Comparison of ENCODE assay signal across 8 mouse cellular contexts in genomic region chr17:3557331-3558311, GRCm38 (mm10). TPM values are rescaled to one million over a fixed set of nuclear protein-coding genes. Genes with fewer than 3 reads are reported as not detected.
DNase-seq lines count a peak whose midpoint lies in the region; ATAC-seq and TF ChIP-seq lines count a peak whose summit lies in the region.

Tfb1m (minus strand) TSS chr17:3557781.

- no peaks in the 10 kb centered on the region for H3K27me3 ChIP-seq in embryonic facial prominence, embryonic 13.5 days
- no peaks in the 10 kb centered on the region for H3K27me3 ChIP-seq in kidney, adult 2 months (replicated peaks; ENCODE audit: control insufficient read depth, insufficient read depth, low read length)
- H3K27me3 ChIP-seq in limb, embryonic 12.5 days, result no peaks in the 10 kb centered on the region
- H3K27me3 ChIP-seq in midbrain, embryonic 15.5 days (replicated peaks), result no peaks in the 10 kb centered on the region
- H3K27me3 ChIP-seq in spleen, adult 2 months (ENCODE audit: control insufficient read depth, insufficient read depth, low read length), result no peaks in the 10 kb centered on the region

- ATAC-seq in embryonic facial prominence, embryonic 13.5 days (ENCODE audit: insufficient number of reproducible peaks, insufficient read depth, low FRiP score, low TSS enrichment, low read depth), result peak; percentile 100
- ATAC-seq in limb, embryonic 12.5 days (ENCODE audit: insufficient number of reproducible peaks, insufficient read depth, low FRiP score, low TSS enrichment, low read depth), result peak; percentile 100
- ATAC-seq in midbrain, embryonic 15.5 days (replicated peaks), result peak; percentile 100

- H3K36me3 ChIP-seq in embryonic facial prominence, embryonic 13.5 days, result no peaks in the 10 kb centered on the region
- no peaks in the 10 kb centered on the region for H3K36me3 ChIP-seq in kidney, adult 2 months (ENCODE audit: control insufficient read depth, insufficient read depth, low read length)
- 0 out of 2 replicates have a peak, but pooled peaks cover 3% of the 10 kb centered on the region for H3K36me3 ChIP-seq in limb, embryonic 12.5 days
- H3K36me3 ChIP-seq in midbrain, embryonic 15.5 days (replicated peaks), result no peaks in the 10 kb centered on the region
- H3K36me3 ChIP-seq in spleen, adult 2 months (ENCODE audit: control insufficient read depth, insufficient read depth, low read length), result peaks cover 1% of the 10 kb centered on the region; the same call in 1 of the 2 replicates

- no peak for TF ChIP-seq CTCF in kidney, adult 2 months (conservative IDR thresholded peaks at IDR 0.05; ENCODE audit: insufficient read depth, insufficient read length, low read depth, low read length)
- TF ChIP-seq CTCF in spleen, adult 2 months (IDR thresholded peaks at IDR 0.05; ENCODE audit: extremely low read depth, insufficient read depth, insufficient read length, insufficient replicate concordance), result no peak

- H3K9ac ChIP-seq in embryonic facial prominence, embryonic 13.5 days, result peak within 1 kb of the TSS; percentile 77
- H3K9ac ChIP-seq in limb, embryonic 12.5 days (replicated peaks), result peak within 1 kb of the TSS; percentile 56
- peak within 1 kb of the TSS; percentile 61 for H3K9ac ChIP-seq in midbrain, embryonic 15.5 days

- peaks cover 12% of the 10 kb centered on the region for H3K4me1 ChIP-seq in embryonic facial prominence, embryonic 13.5 days
- H3K4me1 ChIP-seq in kidney, adult 2 months (ENCODE audit: control insufficient read depth, insufficient read depth, low read length), result no peaks in the 10 kb centered on the region; the same call in 1 of the 2 replicates
- peaks cover 13% of the 10 kb centered on the region for H3K4me1 ChIP-seq in limb, embryonic 12.5 days (replicated peaks)
- peaks cover 13% of the 10 kb centered on the region for H3K4me1 ChIP-seq in midbrain, embryonic 15.5 days
- no peaks in the 10 kb centered on the region for H3K4me1 ChIP-seq in spleen, adult 2 months (ENCODE audit: control insufficient read depth, insufficient read depth, insufficient read length)

- H3K27ac ChIP-seq in embryonic facial prominence, embryonic 13.5 days, result peak within 1 kb of the TSS; percentile 87
- peak within 1 kb of the TSS; percentile 85 for H3K27ac ChIP-seq in kidney, adult 2 months (ENCODE audit: insufficient read depth, low read depth, low read length)
- peak within 1 kb of the TSS; percentile 89 for H3K27ac ChIP-seq in limb, embryonic 12.5 days
- peak within 1 kb of the TSS; percentile 90 for H3K27ac ChIP-seq in midbrain, embryonic 15.5 days
- peak within 1 kb of the TSS; percentile 80 for H3K27ac ChIP-seq in spleen, adult 2 months (ENCODE audit: insufficient read depth, low read length)

- WGBS in embryonic facial prominence, embryonic 13.5 days, result under 1% methylated on average over 60 of the region's 60 CpGs
- under 1% methylated on average over 60 of the region's 60 CpGs for WGBS in kidney, adult 2 months
- WGBS in limb, embryonic 12.5 days, result 1% methylated on average over 60 of the region's 60 CpGs
- under 1% methylated on average over 60 of the region's 60 CpGs for WGBS in midbrain, embryonic 15.5 days
- WGBS in spleen, adult 2 months, result 1% methylated on average over 60 of the region's 60 CpGs

- H3K4me3 ChIP-seq in embryonic facial prominence, embryonic 13.5 days, result peak within 1 kb of the TSS; percentile 63
- H3K4me3 ChIP-seq in kidney, adult 2 months (ENCODE audit: insufficient read depth, low read depth, low read length), result peak within 1 kb of the TSS; percentile 81
- H3K4me3 ChIP-seq in limb, embryonic 12.5 days (replicated peaks), result peak within 1 kb of the TSS; percentile 58
- H3K4me3 ChIP-seq in midbrain, embryonic 15.5 days, result peak within 1 kb of the TSS; percentile 76
- H3K4me3 ChIP-seq in spleen, adult 2 months (ENCODE audit: extremely low read depth, insufficient read depth, insufficient read length), result peak within 1 kb of the TSS; percentile 87

- H3K9me3 ChIP-seq in embryonic facial prominence, embryonic 13.5 days, result no peaks in the 10 kb centered on the region
- no peaks in the 10 kb centered on the region for H3K9me3 ChIP-seq in limb, embryonic 12.5 days
- H3K9me3 ChIP-seq in midbrain, embryonic 15.5 days, result no peaks in the 10 kb centered on the region

- DNase-seq in 3134 (ENCODE audit: extremely low read depth, insufficient read length, low spot score), result peak; percentile 99
- DNase-seq in adrenal gland, postnatal 36 days, result peak; percentile 98
- DNase-seq in heart, adult 18-20 months, result peak; percentile 98 to 99
- peak; percentile 100 for DNase-seq in kidney, adult 2 months
- peak; percentile 94 to 98 for DNase-seq in spleen, adult 2 months (ENCODE audit: low read depth in 1 of 2, low spot score in 2 of 2)

- TF ChIP-seq POLR2A in kidney, adult 2 months (IDR thresholded peaks at IDR 0.05; ENCODE audit: low read depth, low read length), result no peak
- TF ChIP-seq POLR2A in spleen, adult 2 months (IDR thresholded peaks at IDR 0.05; ENCODE audit: low read depth, low read length), result no peak; the same call in 1 of the 2 replicates

- peak within 1 kb of the TSS; percentile 70 for H3K4me2 ChIP-seq in embryonic facial prominence, embryonic 13.5 days
- H3K4me2 ChIP-seq in limb, embryonic 12.5 days, result peak within 1 kb of the TSS; percentile 62
- peak within 1 kb of the TSS; percentile 73 for H3K4me2 ChIP-seq in midbrain, embryonic 15.5 days

RNA-seq across cellular contexts. Expression of gene Tfb1m, which starts in this region (rescaled TPM):
- 10 to 100 TPM; 10.5 to 16.1 TPM for total RNA-seq in adrenal gland, postnatal 36 days (2021)
- polyA plus RNA-seq in embryonic facial prominence, embryonic 13.5 days (2015; fragmentation: Nextera tagmentation; extraction: Ambion mirVana), result 14.1 and 16.2 TPM in 2 replicates
- 10 to 100 TPM; 11.4 to 13.1 TPM for total RNA-seq in heart, adult 18-20 months (2021)
- 3.8 and 4.8 TPM in 2 replicates for polyA plus RNA-seq in kidney, adult 2 months (2012; rRNA removed)
- 18.8 and 21.1 TPM in 2 replicates for polyA plus RNA-seq in limb, embryonic 12.5 days (2016; fragmentation: Nextera tagmentation; extraction: Ambion mirVana)
- polyA plus RNA-seq in midbrain, embryonic 15.5 days (2015; fragmentation: Nextera tagmentation; extraction: Ambion mirVana), result 11.7 TPM in 2 replicates
- polyA plus RNA-seq in spleen, adult 2 months (2012; rRNA removed), result 0.95 and 1.3 TPM in 2 replicates

Comparison
In these comparisons a context has a peak if more than half of its experiments do, and no peak if none do; other contexts are left out.
1. Peak in every context shown above with its lines: DNase-seq, ATAC-seq, H3K4me3 ChIP-seq and H3K27ac ChIP-seq.